Mouse (Mus musculus): ENCODE measurements around the gene Gas2l2. TPM values are rescaled to one million over a fixed set of nuclear protein-coding genes. Genes with fewer than 3 reads are reported as not detected.

The Gas2l2 gene
- polyA plus RNA-seq, 1 experiment = not detected

GRCm38 (mm10) chr11:83440081-83441064, 11.1 kb upstream of the Gas2l2 start:
- TF ChIP-seq CTCF (IDR thresholded peaks at IDR 0.05; ENCODE audit: control insufficient read depth, insufficient read depth, low read length) (peak; percentile 98), POLR2A (IDR thresholded peaks at IDR 0.05; ENCODE audit: borderline replicate concordance, control insufficient read depth, low read depth, low read length) (peak; percentile 83; the same call in 1 of the 2 replicates)
- WGBS = under 1% methylated on average over 66 of the region's 75 CpGs
- H3K27ac ChIP-seq (ENCODE audit: control insufficient read depth, insufficient read depth, low read depth, low read length, poor library complexity) = peak overlapping the region; percentile 88
- peak overlapping the region; percentile 84 for H3K4me3 ChIP-seq (replicated peaks; ENCODE audit: control insufficient read depth, low read depth, low read length)
- H3K4me1 ChIP-seq (ENCODE audit: control insufficient read depth, insufficient read depth, low read length) = peaks cover 2% of the 10 kb centered on the region

- Histone ChIP-seq H3K27ac (ENCODE audit: control insufficient read depth, insufficient read depth, low read depth, low read length, poor library complexity) (peak overlapping the region; percentile 65), H3K4me3 (replicated peaks; ENCODE audit: control insufficient read depth, low read depth, low read length) (peak overlapping the region; percentile 42), H3K4me1 (ENCODE audit: control insufficient read depth, insufficient read depth, low read length) (peaks cover 2% of the 10 kb centered on the region; the same call in 1 of the 2 replicates)
- WGBS = 8% methylated on average over 11 of the region's 11 CpGs
- TF ChIP-seq POLR2A (IDR thresholded peaks at IDR 0.05; ENCODE audit: borderline replicate concordance, control insufficient read depth, low read depth, low read length) (no peak), CTCF (IDR thresholded peaks at IDR 0.05; ENCODE audit: control insufficient read depth, insufficient read depth, low read length) (no peak)
These were observed 10.3 kb upstream of the Gas2l2 start for GRCm38 (mm10) chr11:83439426-83440060.

- Histone ChIP-seq H3K4me3 (replicated peaks; ENCODE audit: control insufficient read depth, low read depth, low read length) (no peak within 1 kb of the TSS), H3K27ac (ENCODE audit: control insufficient read depth, insufficient read depth, low read depth, low read length, poor library complexity) (no peak within 1 kb of the TSS), H3K4me1 (ENCODE audit: control insufficient read depth, insufficient read depth, low read length) (peaks cover 2% of the 10 kb centered on the region)
- WGBS = 86% methylated on average over 1 of the region's 1 CpGs
- TF ChIP-seq CTCF (IDR thresholded peaks at IDR 0.05; ENCODE audit: control insufficient read depth, insufficient read depth, low read length) (no peak), POLR2A (IDR thresholded peaks at IDR 0.05; ENCODE audit: borderline replicate concordance, control insufficient read depth, low read depth, low read length) (no peak)
These were observed 8.1 kb upstream of the Gas2l2 start, which contains the start of gene 1700020L24Rik for GRCm38 (mm10) chr11:83437377-83437776. TSS of gene 1700020L24Rik (plus strand) at chr11:83437677.

GRCm38 (mm10) chr11:83432533-83432932, 3.3 kb upstream of the Gas2l2 start:
- Histone ChIP-seq H3K27ac (ENCODE audit: control insufficient read depth, insufficient read depth, low read depth, low read length, poor library complexity) (no peak overlapping the region), H3K4me3 (replicated peaks; ENCODE audit: control insufficient read depth, low read depth, low read length) (no peak overlapping the region), H3K4me1 (ENCODE audit: control insufficient read depth, insufficient read depth, low read length) (no peaks in the 10 kb centered on the region; the same call in 1 of the 2 replicates)
- no peak for TF ChIP-seq CTCF (IDR thresholded peaks at IDR 0.05; ENCODE audit: control insufficient read depth, insufficient read depth, low read length)
- TF ChIP-seq POLR2A (IDR thresholded peaks at IDR 0.05; ENCODE audit: borderline replicate concordance, control insufficient read depth, low read depth, low read length) = no peak
- WGBS = 56% methylated on average over 2 of the region's 2 CpGs

- no peak overlapping the region; the same call in 1 of the 2 replicates for H3K27ac ChIP-seq (ENCODE audit: control insufficient read depth, insufficient read depth, low read depth, low read length, poor library complexity)
- TF ChIP-seq CTCF (IDR thresholded peaks at IDR 0.05; ENCODE audit: control insufficient read depth, insufficient read depth, low read length) (no peak), POLR2A (IDR thresholded peaks at IDR 0.05; ENCODE audit: borderline replicate concordance, control insufficient read depth, low read depth, low read length) (0 out of 2 replicates have a peak, but pooled peaks have one; percentile 16)
- H3K4me1 ChIP-seq (ENCODE audit: control insufficient read depth, insufficient read depth, low read length) = peaks cover 1% of the 10 kb centered on the region; the same call in 1 of the 2 replicates
- peak overlapping the region; percentile 13 for H3K4me3 ChIP-seq (replicated peaks; ENCODE audit: control insufficient read depth, low read depth, low read length)
- WGBS = 4% methylated on average over 17 of the region's 17 CpGs
These were observed 2.3 kb downstream of the Gas2l2 start for GRCm38 (mm10) chr11:83426964-83427363.

- TF ChIP-seq CTCF (IDR thresholded peaks at IDR 0.05; ENCODE audit: control insufficient read depth, insufficient read depth, low read length) = peak; percentile 94
- no peak for TF ChIP-seq POLR2A (IDR thresholded peaks at IDR 0.05; ENCODE audit: borderline replicate concordance, control insufficient read depth, low read depth, low read length)
- H3K27ac ChIP-seq (ENCODE audit: control insufficient read depth, insufficient read depth, low read depth, low read length, poor library complexity) = no peak overlapping the region
- H3K4me1 ChIP-seq (ENCODE audit: control insufficient read depth, insufficient read depth, low read length) = peaks cover 1% of the 10 kb centered on the region; the same call in 1 of the 2 replicates
- H3K4me3 ChIP-seq (replicated peaks; ENCODE audit: control insufficient read depth, low read depth, low read length) = no peak overlapping the region
- whole genome bisulfite sequencing = 11% methylated on average over 8 of the region's 8 CpGs
These were observed 4.6 kb downstream of the Gas2l2 start for GRCm38 (mm10) chr11:83424681-83425080.

GRCm38 (mm10) chr11:83421305-83421704, 8.0 kb downstream of the Gas2l2 start:
- TF ChIP-seq CTCF (IDR thresholded peaks at IDR 0.05; ENCODE audit: control insufficient read depth, insufficient read depth, low read length) = no peak
- TF ChIP-seq POLR2A (IDR thresholded peaks at IDR 0.05; ENCODE audit: borderline replicate concordance, control insufficient read depth, low read depth, low read length) = no peak
- 1% methylated on average over 9 of the region's 9 CpGs for WGBS
- no peak overlapping the region for H3K4me3 ChIP-seq (replicated peaks; ENCODE audit: control insufficient read depth, low read depth, low read length)
- 0 out of 2 replicates have a peak, but pooled peaks cover 2% of the 10 kb centered on the region for H3K4me1 ChIP-seq (ENCODE audit: control insufficient read depth, insufficient read depth, low read length)
- H3K27ac ChIP-seq (ENCODE audit: control insufficient read depth, insufficient read depth, low read depth, low read length, poor library complexity) = no peak overlapping the region

- Histone ChIP-seq H3K4me3 (replicated peaks; ENCODE audit: control insufficient read depth, low read depth, low read length) (no peak overlapping the region), H3K4me1 (ENCODE audit: control insufficient read depth, insufficient read depth, low read length) (0 out of 2 replicates have a peak, but pooled peaks cover 2% of the 10 kb centered on the region), H3K27ac (ENCODE audit: control insufficient read depth, insufficient read depth, low read depth, low read length, poor library complexity) (no peak overlapping the region)
- peak; percentile 52 for TF ChIP-seq CTCF (IDR thresholded peaks at IDR 0.05; ENCODE audit: control insufficient read depth, insufficient read depth, low read length)
- TF ChIP-seq POLR2A (IDR thresholded peaks at IDR 0.05; ENCODE audit: borderline replicate concordance, control insufficient read depth, low read depth, low read length) = no peak
- WGBS = 34% methylated on average over 4 of the region's 4 CpGs
These were observed 8.9 kb downstream of the Gas2l2 start for GRCm38 (mm10) chr11:83420338-83420737.

Data from bone marrow, adult 2 months (tissue).